Mouse (Mus musculus) forebrain, embryonic 11.5 days (tissue): ENCODE measurements at regions not wholly inside any gene's neighbourhood (a gene's known extent, or its start where the extent isn't known, plus 50 kb on each side); places are given as distances from the start of the nearest gene placed in this dataset.
A peak's percentile ranks its signal among the peaks of the same experiment; 100 is the strongest.

Experiments
- ATAC-seq: fragments of 200-750 bp; cut with Nextera tagmentation; replicated peaks from 2 replicates; pipeline ENCODE4 v1.8.0; 2017; ENCODE audit warnings: moderate TSS enrichment; ENCODE audit not compliant: low FRiP score
- DNase-seq: peaks from one replicate; pipeline ENCODE4 v3.0.0-alpha.2; 2017; ENCODE audit warnings: low spot score
- H3K27ac ChIP-seq: fragments of 300-500 bp; sonication (generic); 2 replicates; pipeline ENCODE4 v1.5.1; 2014; ENCODE audit warnings: low read depth, low read length
- H3K27me3 ChIP-seq: fragments of 300-500 bp; sonication (generic); 2 replicates; pipeline ENCODE4 v1.6.1; 2014; ENCODE audit warnings: mild to moderate bottlenecking, low read length, mixed read lengths; ENCODE audit not compliant: control insufficient read depth, insufficient read depth
- H3K36me3 ChIP-seq: fragments of 300-500 bp; sonication (generic); 2 replicates; pipeline ENCODE4 v1.6.1; 2014; ENCODE audit warnings: mild to moderate bottlenecking, low read length, moderate library complexity, mixed read lengths; ENCODE audit not compliant: control insufficient read depth, insufficient read depth
- H3K4me1 ChIP-seq: fragments of 300-500 bp; sonication (generic); replicated peaks from 2 replicates; pipeline ENCODE4 v1.6.1; 2014; ENCODE audit warnings: low read length, mixed read lengths; ENCODE audit not compliant: control insufficient read depth, insufficient read depth
- H3K4me2 ChIP-seq: fragments of 300-500 bp; sonication (generic); 2 replicates; pipeline ENCODE4 v1.6.1; 2014; ENCODE audit warnings: low read depth, mild to moderate bottlenecking, low read length, moderate library complexity, mixed read lengths; ENCODE audit not compliant: severe bottlenecking
- H3K4me3 ChIP-seq: fragments of 300-500 bp; sonication (generic); 2 replicates; pipeline ENCODE4 v1.5.1; 2014; ENCODE audit warnings: low read depth, low read length
- H3K9ac ChIP-seq: fragments of 300-500 bp; sonication (generic); 2 replicates; pipeline ENCODE4 v1.6.1; 2014; ENCODE audit warnings: low read length
- H3K9me3 ChIP-seq: fragments of 300-500 bp; sonication (generic); 2 replicates; pipeline ENCODE4 v1.6.1; 2016; ENCODE audit warnings: low read length, mixed read lengths; ENCODE audit not compliant: control insufficient read depth
- WGBS: fragments of 180-500 bp; shearing (Covaris S2); extraction: QIAGEN DNeasy Blood & Tissue Kit; methylation state at CpG from one replicate; pipeline ENCODE4 v1.1.7; 2014; 5-methylcytosine and 5-hydroxymethylcytosine counted together

DNA sequence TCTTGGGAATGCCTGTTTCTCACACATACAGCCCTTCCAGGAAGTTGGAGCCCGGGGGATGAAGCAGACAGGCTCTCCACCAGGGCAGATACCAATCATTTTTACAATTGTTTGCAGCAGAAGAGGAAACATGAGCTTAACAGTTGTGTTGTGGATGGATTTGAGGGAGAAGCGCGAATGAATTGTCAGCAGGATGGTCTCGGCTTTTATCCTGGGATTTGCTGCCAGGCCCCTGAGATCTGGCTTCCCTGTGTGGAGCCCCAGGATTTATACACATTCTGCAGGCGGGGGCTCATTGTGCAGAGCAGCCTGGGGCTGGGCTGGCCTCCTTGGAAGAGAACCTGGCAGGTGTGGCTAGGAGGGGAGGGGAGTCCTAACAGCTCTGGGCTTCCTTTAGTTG is 73.9 kb upstream of the Pitx1 start:
- WGBS = 11% methylated on average over 5 of the region's 5 CpGs
- no peak for ATAC-seq
- Histone ChIP-seq H3K36me3 (no peaks in the 10 kb centered on the region), H3K27ac (no peak overlapping the region), H3K27me3 (no peaks in the 10 kb centered on the region), H3K9me3 (no peaks in the 10 kb centered on the region), H3K4me1 (peaks cover 4% of the 10 kb centered on the region; the same call in 1 of the 2 replicates), H3K4me3 (no peak overlapping the region), H3K9ac (no peak overlapping the region), H3K4me2 (no peak overlapping the region)
- no peak for DNase-seq

DNA sequence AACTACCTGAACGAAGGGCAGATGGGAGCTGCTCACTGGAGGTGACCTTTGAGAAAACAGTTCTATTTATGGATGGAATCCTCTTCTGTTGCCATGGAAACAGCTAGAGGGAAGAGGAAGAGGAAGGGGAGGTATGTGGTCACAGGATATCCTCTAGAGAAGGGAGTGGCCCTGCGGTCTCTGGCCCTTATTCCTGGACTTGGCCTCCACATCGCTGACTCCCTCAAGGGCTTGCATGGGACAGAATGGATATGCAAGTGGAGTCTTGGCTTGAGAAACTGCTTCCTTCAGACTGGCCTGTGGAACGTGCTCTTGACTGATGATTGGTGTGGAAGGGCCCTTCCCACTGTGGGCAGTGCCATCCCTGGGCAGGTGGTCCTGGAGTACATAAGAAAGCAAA is 68.9 kb upstream of the Pitx1 start:
- Histone ChIP-seq H3K4me3 (no peak overlapping the region), H3K27ac (no peak overlapping the region), H3K4me1 (peaks cover 1% of the 10 kb centered on the region; the same call in 1 of the 2 replicates), H3K4me2 (no peak overlapping the region), H3K36me3 (no peaks in the 10 kb centered on the region), H3K9me3 (no peaks in the 10 kb centered on the region), H3K9ac (no peak overlapping the region), H3K27me3 (no peaks in the 10 kb centered on the region)
- WGBS = 89% methylated on average over 4 of the region's 4 CpGs
- DNase-seq = no peak
- no peak for ATAC-seq

DNA sequence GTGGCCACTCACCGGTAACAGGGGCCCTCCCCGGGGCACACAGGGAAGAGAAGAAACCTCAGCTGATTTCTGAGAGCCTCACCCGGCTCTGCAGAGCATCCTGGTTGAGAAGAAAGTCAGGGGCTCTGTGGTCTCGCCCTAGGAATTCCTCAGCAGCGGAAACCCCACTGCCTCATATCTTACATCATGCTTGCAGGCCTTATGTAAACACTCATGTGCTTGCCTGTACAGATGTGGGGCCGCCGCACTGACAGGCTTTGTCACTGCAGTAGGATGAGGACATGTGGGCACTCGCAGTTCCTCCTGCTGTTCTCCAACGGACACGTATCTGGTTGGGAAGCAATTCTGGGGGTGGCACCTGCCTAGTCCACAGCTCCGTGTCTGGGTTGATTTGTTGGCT is 66.3 kb upstream of the Pitx1 start:
- Histone ChIP-seq H3K4me1 (peaks cover 11% of the 10 kb centered on the region), H3K4me2 (no peak overlapping the region), H3K36me3 (no peaks in the 10 kb centered on the region), H3K9me3 (no peaks in the 10 kb centered on the region), H3K27me3 (no peaks in the 10 kb centered on the region), H3K4me3 (no peak overlapping the region), H3K9ac (no peak overlapping the region), H3K27ac (no peak overlapping the region)
- DNase-seq (no peak), ATAC-seq (no peak)
- WGBS = 83% methylated on average over 11 of the region's 11 CpGs

DNA sequence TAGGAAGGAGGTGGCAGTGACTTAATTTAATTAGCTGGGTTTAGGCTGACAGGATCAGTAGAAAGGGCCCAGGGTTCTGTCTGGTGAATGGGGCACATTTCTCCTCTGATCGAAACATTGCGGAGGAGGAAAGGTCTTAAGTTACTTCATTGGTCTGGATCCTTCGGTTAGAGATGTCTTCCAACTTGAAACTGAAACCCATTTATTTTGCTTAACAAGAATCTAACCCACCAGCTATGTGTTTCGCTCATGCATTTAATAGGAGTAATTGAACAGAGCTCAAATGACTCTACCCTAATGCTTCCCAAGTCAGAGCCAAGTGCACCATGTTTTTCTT is 64.2 kb upstream of the Pitx1 start:
- ATAC-seq (no peak), DNase-seq (no peak)
- 78% methylated on average over 4 of the region's 4 CpGs for WGBS
- no peak overlapping the region for H3K9ac ChIP-seq
- H3K9me3 ChIP-seq = no peaks in the 10 kb centered on the region
- no peak overlapping the region for H3K4me2 ChIP-seq
- peaks cover 11% of the 10 kb centered on the region for H3K4me1 ChIP-seq
- H3K4me3 ChIP-seq = no peak overlapping the region
- H3K36me3 ChIP-seq = no peaks in the 10 kb centered on the region
- H3K27ac ChIP-seq = no peak overlapping the region
- no peaks in the 10 kb centered on the region for H3K27me3 ChIP-seq

DNA sequence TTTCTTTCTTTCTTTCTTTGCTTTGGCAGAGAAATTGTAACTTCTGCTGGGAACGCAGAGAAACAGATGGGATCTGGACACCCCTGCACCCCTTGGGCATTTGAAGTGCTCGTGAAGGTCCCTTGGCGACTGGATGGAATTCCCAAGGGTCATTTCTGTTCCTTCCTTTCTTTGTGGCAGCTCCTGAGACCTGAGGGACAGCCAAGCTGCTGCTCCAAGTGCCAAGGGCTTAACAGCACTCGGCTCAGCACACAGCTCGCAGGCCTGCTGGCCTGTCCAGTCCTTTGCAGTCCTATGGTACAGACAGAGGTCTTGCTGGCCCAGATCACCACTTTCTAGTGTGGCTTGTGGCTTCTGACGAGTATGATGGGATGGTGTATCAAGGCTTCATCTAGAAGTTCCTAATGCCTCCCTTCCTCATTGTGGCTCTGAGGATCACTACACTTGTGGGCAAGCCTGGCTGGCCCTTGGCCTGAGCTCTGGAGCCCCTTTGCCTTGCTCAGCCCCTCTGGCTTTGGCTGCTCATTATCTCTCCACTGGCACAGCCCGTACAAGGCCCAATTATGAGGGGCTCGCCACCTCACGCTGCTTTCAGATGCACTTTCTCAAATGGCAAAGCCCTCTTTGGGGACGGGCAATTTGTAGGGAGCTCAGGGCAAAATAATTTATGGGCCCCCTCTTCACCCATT is 63.7 kb upstream of the Pitx1 start:
- Histone ChIP-seq H3K27ac (no peak overlapping the region), H3K9ac (no peak overlapping the region), H3K27me3 (no peaks in the 10 kb centered on the region), H3K4me1 (peaks cover 11% of the 10 kb centered on the region), H3K4me2 (no peak overlapping the region), H3K36me3 (no peaks in the 10 kb centered on the region), H3K9me3 (no peaks in the 10 kb centered on the region), H3K4me3 (no peak overlapping the region)
- DNase-seq = peak; percentile 60
- WGBS = 50% methylated on average over 10 of the region's 10 CpGs
- no peak for ATAC-seq

DNA sequence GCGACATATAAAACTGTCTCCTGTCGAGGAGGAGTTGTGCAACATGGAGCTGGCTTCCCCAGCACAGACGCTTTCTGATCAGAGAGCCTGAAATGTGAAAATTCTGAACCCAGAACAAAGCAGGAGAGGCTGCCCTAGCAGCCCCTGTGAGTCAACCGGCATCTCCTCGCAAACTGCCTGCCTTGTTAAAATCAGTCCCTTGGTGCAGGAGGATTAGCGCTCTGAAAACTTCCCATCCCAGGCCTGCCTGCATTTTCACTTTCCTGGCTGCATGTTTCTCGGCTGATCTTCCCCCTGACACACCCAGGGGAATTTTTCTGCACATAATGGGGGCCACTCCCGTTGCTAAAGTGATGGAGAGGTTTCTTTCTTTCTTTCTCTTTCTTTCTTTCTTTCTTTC is 63.0 kb upstream of the Pitx1 start:
- ATAC-seq = no peak
- Histone ChIP-seq H3K36me3 (no peaks in the 10 kb centered on the region), H3K9me3 (no peaks in the 10 kb centered on the region), H3K4me3 (no peak overlapping the region), H3K27me3 (no peaks in the 10 kb centered on the region), H3K4me1 (peaks cover 11% of the 10 kb centered on the region), H3K9ac (no peak overlapping the region), H3K4me2 (no peak overlapping the region), H3K27ac (no peak overlapping the region)
- peak; percentile 57 for DNase-seq
- 24% methylated on average over 8 of the region's 8 CpGs for WGBS

DNA sequence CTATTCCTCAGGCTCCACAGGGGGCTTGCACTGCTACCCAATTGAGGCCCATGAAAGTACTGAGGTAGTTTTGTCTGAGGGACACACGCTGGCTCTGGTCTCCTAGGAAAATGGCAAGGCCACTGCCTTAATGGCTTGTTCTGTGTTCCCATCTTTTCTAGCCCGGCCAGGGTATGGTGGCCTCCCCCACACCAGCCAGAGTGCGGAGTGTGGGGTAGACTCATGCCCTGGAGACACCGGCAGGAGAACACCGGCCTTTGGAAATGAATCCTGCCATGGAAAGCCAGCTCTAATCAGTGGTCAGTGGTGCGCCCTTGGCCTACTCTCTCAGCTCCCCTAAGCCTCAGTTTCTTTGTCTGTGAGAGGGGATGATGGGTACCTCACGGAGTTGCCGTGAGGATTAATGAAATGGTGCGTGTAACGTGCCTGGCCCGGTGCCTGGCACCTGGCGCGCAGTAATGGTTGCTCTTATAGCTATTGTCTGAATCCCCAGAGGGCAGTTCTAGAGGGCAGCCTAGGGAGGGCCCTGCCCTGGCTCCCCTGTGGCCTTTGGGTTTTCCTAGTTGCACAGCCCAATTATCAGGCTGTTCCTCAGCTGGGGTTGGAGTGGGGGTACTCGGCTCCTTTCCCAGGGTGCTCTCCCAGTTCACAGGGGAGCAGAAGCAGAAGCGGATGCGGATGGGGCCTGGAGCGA is 62.4 kb upstream of the Pitx1 start:
- WGBS = 44% methylated on average over 17 of the region's 17 CpGs
- H3K4me1 ChIP-seq = peaks cover 11% of the 10 kb centered on the region
- H3K4me3 ChIP-seq = no peak overlapping the region
- H3K36me3 ChIP-seq = no peaks in the 10 kb centered on the region
- ATAC-seq (no peak), DNase-seq (no peak)
- no peaks in the 10 kb centered on the region for H3K9me3 ChIP-seq
- H3K4me2 ChIP-seq = no peak overlapping the region
- H3K27me3 ChIP-seq = no peaks in the 10 kb centered on the region
- H3K27ac ChIP-seq = no peak overlapping the region
- H3K9ac ChIP-seq = no peak overlapping the region

DNA sequence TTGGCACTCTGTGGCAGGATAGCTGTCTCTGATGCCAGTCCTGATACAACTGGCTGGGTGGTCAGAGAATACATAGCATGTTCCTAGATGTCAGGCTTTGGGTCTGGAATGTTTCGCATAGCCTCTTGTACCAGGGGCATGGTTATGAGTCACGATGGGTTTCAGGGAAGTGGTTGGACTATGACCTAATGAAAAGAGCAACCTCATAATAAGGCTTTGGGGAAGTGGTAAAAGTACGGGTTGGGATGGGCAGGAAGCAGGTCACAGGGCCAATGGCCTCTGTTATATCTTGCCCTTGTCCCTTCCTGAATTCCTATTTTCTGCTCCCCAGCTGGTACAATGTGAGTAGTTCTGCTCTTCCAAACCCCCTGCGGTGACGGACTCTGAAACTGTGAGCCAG is 59.5 kb upstream of the Pitx1 start:
- Histone ChIP-seq H3K9me3 (no peaks in the 10 kb centered on the region), H3K27ac (no peak overlapping the region), H3K9ac (no peak overlapping the region), H3K27me3 (no peaks in the 10 kb centered on the region), H3K4me3 (no peak overlapping the region), H3K4me2 (no peak overlapping the region), H3K36me3 (no peaks in the 10 kb centered on the region), H3K4me1 (peaks cover 11% of the 10 kb centered on the region)
- 91% methylated on average over 5 of the region's 5 CpGs for WGBS
- DNase-seq (no peak), ATAC-seq (no peak)
